Mouse (Mus musculus) T-cell, adult 2 months (primary cell): ENCODE results near the gene Gm9964.
"Not testable (repeated sequence)": the region's sequence is repeated elsewhere in the genome, so short reads cannot be mapped to it uniquely, and the experiment has no call there.

Experiments used
- DNase-seq: peaks from one replicate; pipeline ENCODE4 v3.0.0; 2022; ENCODE audit warnings: low spot score

Gm9964 gene

GRCm38 (mm10) chr11:79296856-79297491, at the start of gene Gm9964:
Gene Gm9964 (minus strand): TSS chr11:79296906.
- DNase-seq: no peak

- DNase-seq: peak; percentile 35
These were observed 43.4 kb upstream of the Gm9964 start for GRCm38 (mm10) chr11:79339808-79340781.

GRCm38 (mm10) chr11:79339234-79339807, 42.6 kb upstream of the Gm9964 start, which contains the start of gene Nf1:
Gene Nf1 (plus strand): TSS chr11:79339693.
- DNase-seq: peak; percentile 78

GRCm38 (mm10) chr11:79338621-79339020, 41.9 kb upstream of the Gm9964 start:
- DNase-seq: no peak

GRCm38 (mm10) chr11:79336722-79337267, 40.1 kb upstream of the Gm9964 start:
- peak; percentile 27 for DNase-seq

- no peak for DNase-seq
These were observed 38.4 kb upstream of the Gm9964 start for GRCm38 (mm10) chr11:79335077-79335476.

- DNase-seq: no peak
These were observed 32.9 kb upstream of the Gm9964 start for GRCm38 (mm10) chr11:79329585-79329984.

- no peak for DNase-seq
These were observed 31.4 kb upstream of the Gm9964 start for GRCm38 (mm10) chr11:79328060-79328459.

GRCm38 (mm10) chr11:79327106-79327505, 30.4 kb upstream of the Gm9964 start:
- DNase-seq: no peak

- DNase-seq: no peak
These were observed 29.0 kb upstream of the Gm9964 start for GRCm38 (mm10) chr11:79325663-79326062.

- no peak for DNase-seq
These were observed 27.4 kb upstream of the Gm9964 start for GRCm38 (mm10) chr11:79323985-79324685.

- DNase-seq: no peak
These were observed 23.1 kb upstream of the Gm9964 start for GRCm38 (mm10) chr11:79319807-79320206.

- DNase-seq: no peak
These were observed 20.2 kb upstream of the Gm9964 start for GRCm38 (mm10) chr11:79316807-79317345.

- DNase-seq: no peak
These were observed 13.8 kb upstream of the Gm9964 start for GRCm38 (mm10) chr11:79310467-79310866.

- no peak for DNase-seq
These were observed 11.0 kb upstream of the Gm9964 start for GRCm38 (mm10) chr11:79307560-79308200.

- DNase-seq: no peak
These were observed 10.3 kb upstream of the Gm9964 start for GRCm38 (mm10) chr11:79306996-79307395.

- DNase-seq: no peak
These were observed 9.8 kb upstream of the Gm9964 start for GRCm38 (mm10) chr11:79306510-79306909.

GRCm38 (mm10) chr11:79305697-79306340, 9.1 kb upstream of the Gm9964 start:
- no peak for DNase-seq

- not testable (repeated sequence) for DNase-seq
These were observed 7.5 kb upstream of the Gm9964 start for GRCm38 (mm10) chr11:79304245-79304644.

GRCm38 (mm10) chr11:79303109-79303508, 6.4 kb upstream of the Gm9964 start:
- no peak for DNase-seq
